Mouse (Mus musculus): ENCODE measurements around the gene Mrpl49.

The Mrpl49 gene

DNA sequence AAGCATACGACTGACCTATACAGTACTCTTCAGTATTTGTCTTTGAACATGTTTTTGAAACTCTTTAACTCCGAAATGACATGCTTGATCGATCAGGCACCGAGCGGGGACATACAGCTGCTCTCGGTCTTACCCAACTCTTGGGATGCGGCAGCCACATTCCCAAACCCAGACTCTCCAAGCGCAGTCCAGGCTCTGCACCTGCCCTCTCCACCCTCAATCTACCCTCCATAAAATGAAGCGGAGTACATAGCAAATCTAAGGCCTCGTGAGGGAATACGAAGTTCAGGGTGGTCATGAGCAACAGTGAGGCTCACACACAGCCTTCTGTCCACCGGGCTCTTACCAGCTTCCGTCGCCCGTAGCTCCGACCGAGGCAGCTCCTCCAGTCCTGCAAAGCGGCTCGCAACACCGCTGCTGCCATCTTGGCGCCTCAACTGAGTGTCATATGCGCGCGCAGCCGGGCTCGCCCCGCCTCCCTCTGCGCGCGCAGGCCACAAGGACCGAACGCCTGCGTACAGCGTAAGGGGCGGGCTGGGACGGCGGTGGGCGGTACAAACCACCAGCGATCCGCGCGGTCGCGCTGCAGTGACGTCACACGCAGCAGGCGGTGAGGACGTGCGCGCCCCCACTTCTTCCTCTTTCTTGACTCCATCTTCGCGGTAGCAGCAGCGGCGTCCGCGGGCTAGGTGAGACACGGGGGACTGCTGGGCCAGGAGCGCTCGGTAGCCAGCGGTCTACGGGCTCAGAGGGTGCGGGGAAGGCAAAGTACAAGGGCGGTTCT lies at the start of gene Mrpl49, which contains the start of gene Fau:
Gene Mrpl49 (minus strand): TSS at position 473 of the 784 bp plus-strand sequence.
Gene Fau (plus strand): TSS at position 532 of the 784 bp plus-strand sequence.
- CTCF ChIA-PET: interaction anchor here (2.3 kb wide), 1 partner anchor 10 kb away, joined by 11 read pairs; the partner anchor contains the start of gene Tm7sf2

DNA sequence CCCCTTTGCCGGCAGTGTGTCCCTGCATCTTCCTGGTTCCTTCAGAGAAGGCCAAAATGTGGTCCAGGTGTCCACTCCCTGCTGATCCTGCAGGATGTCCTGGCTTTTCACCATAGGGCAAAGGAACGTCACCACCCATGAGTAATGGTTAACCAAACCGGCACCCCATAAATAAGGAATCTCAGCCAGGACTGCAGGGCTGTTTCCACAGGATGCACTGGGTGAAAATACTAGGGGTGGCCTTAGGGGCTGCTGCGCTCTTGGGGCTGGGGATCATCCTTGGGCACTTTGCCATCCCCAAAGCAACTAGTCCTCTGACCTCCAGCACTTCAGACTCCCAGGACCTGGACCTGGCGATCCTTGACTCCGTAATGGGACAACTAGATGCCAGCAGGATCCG lies 48.0 kb upstream of the Mrpl49 start, which contains the start of gene Naaladl1:
Gene Naaladl1 (plus strand): TSS at position 197 of the 400 bp plus-strand sequence.
- CTCF ChIA-PET: no interaction called here

DNA sequence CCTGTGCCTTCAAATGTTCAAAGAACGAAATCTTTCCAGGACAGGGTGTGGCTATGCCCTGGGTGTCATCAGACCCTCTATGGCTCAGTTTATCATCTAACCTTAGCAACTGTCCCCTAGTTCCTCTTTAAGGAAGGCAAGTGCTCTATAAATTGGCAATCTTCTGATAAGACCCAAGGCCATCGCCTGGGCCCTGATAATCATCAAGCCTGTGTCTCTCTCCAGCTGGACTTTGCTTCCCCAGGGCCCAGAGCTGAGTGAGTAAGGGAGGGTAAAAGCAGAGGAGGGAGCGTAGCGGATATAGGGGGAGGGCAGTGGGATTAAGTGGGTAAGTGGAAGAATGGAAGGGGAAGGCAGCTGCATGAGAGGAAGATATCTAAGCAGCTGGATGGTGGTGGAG lies 46.9 kb upstream of the Mrpl49 start:
- CTCF ChIA-PET: no interaction called here

DNA sequence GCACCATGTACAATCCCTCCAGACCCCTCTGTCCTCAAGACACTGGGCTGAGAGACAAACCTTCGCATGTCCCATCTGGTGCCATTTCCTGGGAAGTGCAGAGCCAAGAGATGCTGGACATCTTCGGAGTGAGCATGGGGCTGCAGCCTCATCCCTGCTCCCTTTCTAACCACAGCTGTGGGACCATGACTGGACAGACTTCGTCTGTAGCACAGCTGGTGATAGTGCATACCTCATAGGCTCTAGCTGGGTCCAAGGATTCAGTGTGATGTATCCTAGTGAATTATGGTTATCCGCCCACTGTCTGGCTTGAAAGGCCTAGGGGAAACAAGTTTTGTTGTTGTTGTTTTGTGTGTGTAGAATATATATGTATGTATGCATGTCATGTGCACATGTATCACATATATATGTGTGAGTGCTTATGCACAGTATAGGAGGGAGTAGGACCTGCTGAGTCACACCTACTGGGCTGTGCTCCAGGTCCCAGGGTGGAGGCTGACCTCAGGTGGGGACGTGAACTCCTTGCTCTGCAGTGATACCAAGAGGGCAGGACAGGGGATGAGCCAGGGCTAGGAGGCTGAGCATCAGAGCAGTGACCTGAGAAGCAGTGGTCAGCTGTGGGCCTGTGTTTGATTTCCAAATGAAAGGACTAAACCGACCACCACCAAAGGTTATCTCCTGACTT lies 44.7 kb upstream of the Mrpl49 start:
- CTCF ChIA-PET: no interaction called here

DNA sequence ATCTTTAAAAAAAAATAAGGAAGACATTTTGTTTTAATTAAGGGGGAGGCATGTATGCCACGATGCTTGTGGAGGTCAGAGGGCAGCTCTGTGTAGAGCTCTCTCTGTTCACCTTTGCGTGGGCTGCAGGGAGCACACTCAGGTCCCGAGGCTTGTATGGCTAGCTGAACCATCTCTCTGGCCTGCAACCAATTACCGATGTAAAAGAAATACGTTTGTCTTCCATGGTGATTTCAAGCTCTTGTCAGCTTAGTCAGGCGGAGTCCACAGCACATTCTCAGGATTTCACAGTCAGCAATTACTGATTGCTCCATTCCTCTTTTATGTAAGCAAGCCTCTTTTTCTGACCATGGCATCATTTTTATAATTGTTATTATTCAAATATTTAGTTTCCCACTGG lies 43.6 kb upstream of the Mrpl49 start:
- CTCF ChIA-PET: no interaction called here

DNA sequence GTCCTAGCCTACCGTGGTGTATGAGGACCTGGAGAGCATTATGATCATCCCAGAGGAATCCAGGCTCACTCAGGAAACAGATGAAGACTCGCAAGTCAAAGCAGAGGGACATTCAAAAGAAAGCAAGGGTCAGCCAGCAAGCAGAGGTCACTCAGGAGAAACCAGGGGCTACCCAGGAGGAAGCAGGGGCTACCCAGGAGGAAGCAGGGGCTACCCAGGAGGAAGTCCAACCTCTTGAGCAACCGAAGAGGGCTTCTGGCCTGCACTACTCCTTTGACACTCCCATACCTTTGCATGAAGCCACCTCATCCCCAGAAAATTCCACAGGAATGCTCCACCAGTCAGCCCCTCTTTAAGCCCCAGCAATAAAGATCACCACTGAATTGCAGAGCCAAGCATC lies 40.3 kb upstream of the Mrpl49 start:
- CTCF ChIA-PET: interaction anchor here (0.6 to 0.7 kb wide), 3 partner anchors 11 to 32 kb away, joined by 3 to 14 read pairs (median 7); no protein-coding TSS in a partner anchor

DNA sequence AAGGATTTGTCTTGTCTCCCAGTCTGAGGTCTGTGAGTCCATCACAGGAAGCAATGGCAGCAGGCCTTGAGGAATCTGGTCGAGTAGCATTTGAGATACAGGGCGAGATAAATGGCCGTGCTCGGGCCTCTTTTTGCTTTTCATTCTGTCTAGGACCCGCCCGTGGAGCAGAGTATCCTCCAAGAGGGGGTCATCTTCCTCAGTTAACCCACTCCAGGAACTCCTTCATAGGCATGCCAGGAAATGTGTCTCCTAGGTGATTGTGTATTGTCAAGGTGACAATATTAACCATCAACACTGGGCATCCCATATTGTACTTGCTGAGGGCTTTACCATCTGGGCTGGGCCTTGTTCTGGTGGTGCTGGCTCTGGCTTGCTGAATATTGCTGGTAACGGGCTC lies 36.5 kb upstream of the Mrpl49 start, which contains the start of gene AC131692.1:
Gene AC131692.1 (plus strand): TSS at position 301 of the 400 bp plus-strand sequence.
- CTCF ChIA-PET: no interaction called here

DNA sequence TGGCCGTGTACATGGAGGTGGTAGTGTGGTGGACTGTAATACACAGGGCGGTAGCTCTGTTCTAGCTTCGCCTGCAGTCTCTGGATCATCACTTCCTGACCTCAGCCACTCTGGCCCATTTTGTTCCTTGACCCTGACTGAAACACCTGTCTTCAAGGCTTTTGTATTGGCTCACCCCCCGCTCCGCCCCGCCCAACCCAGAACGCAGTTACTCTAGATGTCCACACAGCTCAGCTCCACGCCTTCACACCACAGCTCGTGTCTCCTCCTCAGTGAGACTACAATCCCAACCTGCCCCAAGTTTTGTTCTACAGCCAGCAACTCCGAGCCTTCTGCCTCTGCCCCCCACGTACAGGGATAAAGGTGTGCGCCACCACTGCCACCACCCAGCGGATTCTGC lies 31.3 kb upstream of the Mrpl49 start:
- CTCF ChIA-PET: no interaction called here

DNA sequence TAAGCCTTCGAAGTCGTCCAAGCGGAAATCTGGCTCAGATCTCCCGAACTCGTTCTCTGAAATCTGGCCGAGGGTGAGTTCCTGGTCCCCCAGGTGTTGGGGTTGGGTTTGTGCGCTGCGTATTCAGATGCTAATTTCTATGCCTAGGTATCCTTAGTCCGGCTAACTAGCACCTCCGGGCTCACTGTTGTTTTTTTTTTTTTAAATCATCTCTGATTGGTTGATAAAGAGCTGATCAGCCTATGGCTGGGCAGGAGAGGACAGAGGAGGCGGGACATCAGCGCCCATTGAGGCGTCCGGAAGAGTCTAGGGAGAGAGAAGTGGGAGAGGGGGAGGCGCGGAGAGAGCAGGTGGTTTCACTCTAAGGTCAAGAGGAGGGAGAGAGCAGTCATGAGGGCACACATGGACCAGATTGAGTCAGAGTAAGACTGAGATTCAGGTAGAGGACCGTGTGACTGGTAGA lies 27.9 kb upstream of the Mrpl49 start:
- CTCF ChIA-PET: interaction anchor here (1.1 kb wide), 1 partner anchor 42 kb away, joined by 3 read pairs; the partner anchor contains the start of gene Snx15

DNA sequence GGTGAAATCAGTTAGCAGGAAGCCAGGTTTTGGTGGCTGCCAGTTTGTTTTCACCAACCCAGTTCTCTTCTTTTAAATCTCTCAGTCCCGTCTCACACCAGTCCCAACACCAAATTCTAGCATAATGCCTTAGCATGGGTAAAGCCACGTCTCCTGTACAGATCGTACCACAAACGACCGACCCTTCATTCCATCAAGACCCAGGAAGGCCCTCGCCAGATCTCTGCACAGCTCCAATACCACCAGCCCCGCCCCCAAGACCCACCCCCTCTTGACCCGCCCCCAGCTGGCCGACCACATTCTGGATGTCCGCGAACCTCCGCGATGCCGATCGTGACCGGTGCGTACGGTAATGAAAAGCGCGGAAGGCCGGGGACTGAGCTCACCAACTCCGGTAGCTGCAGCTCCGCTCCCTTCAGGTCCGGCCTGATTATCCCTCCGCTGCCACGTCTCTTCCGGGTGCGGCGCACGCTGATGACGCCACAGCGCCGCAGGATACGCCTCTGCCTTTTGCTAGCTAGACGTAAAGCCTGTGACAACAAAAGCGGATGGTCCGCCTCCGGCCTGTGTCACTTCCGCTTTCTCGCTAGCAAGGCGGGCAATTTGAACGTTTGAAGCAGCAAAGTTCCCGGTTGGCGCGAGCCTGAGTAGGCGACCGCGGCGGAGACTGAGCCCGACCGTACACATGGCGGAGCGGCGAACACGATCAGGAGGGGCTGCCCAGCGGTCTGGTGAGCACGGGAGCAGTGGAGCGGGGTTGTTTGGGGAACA lies 27.1 kb upstream of the Mrpl49 start, which contains the start of the genes Zfpl1 and Cdca5:
Gene Zfpl1 (minus strand): TSS at position 479 of the 771 bp plus-strand sequence.
Gene Cdca5 (plus strand): TSS at position 506 of the 771 bp plus-strand sequence.
- CTCF ChIA-PET: interaction anchor here (1.1 kb wide), 1 partner anchor 43 kb away, joined by 3 read pairs; the partner anchor contains the start of gene Snx15

DNA sequence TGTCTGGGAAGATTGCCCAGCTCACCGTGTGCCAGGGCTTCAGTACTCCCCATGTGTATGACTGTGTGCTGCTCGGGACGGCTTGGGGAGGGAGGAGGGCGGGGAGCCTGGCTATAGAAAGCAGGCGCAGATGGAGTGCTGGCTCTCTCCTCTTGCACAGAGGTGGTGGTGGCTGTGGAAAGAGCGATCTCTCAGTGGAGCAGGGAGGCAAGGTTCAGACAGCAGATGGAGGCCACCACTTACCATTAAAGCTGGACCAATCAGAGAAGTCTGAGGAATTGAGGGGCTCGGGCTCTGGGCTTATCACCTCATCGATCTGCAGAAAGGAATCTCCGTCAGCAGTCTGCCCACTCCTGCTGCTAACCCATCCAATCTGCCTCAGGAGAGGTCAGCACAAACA lies 24.6 kb upstream of the Mrpl49 start, which contains the start of gene Gm28374:
Gene Gm28374 (minus strand): TSS at position 101 of the 400 bp plus-strand sequence.
- CTCF ChIA-PET: no interaction called here

DNA sequence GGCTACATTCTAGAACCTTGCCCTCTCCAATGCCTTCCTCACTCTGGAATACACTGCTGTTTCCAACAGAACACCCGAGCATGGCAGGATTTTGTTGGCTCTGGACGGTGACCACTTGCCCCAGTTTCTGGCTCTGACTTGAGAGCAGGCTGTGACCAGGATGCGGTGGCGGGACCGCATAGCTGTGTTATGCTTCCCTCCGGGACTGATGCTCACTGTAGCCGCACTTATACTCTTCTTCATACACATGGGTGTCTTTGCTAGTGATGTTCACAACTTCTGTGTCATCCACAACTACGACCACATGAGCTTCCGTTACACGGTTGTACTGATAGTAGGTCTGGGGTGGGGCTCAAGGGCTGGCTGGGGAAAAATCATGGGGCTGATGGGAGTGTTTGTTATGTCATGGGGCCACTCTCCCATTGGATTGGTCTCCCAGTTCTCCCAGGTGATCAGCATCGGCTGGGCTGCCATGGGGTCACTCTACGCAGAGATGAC lies 22.4 kb upstream of the Mrpl49 start, which contains the start of gene Tmem262:
Gene Tmem262 (plus strand): TSS at position 51 of the 498 bp plus-strand sequence.
- CTCF ChIA-PET: no interaction called here

DNA sequence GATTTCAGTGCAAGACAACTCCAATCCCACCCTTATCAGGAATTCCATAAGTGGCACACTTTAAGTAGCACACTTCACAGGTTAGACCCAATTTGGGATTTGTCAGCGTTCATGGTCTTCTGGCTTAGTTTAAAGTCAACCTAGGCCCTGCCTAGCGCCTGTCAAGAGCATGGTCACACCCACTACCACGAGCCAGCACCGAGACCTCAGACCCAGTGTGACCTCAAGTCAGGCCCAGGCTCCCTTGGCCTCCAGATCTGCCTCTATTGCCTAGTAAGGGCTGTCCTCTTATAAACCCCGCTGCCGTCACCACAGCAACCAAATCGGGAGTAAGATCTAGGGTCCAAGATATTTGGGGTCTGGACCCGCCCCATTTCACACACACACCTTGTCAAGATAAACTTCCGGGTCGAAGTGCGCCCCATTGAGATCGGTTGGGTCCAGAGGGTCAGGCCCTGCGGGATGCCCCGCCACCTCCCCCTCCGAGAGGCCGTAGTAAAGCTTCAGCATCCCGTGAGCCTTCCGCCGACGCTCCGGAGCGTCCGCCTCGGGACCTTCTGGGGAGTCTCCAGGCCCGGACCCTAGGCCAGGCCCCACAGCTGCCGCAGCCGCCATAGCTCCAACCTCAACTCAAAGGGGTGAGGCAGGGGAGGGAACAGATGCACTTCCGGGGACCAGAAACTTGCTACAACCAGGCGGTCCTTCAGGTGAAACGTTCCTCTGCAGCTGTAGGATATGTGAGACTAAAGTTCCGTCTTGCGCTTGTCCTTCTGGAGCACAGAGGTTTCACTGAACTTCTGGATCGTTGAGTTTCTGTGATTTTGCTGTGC lies 19.2 kb upstream of the Mrpl49 start, which contains the start of gene Vps51:
Gene Vps51 (minus strand): TSS at position 668 of the 830 bp plus-strand sequence.
- CTCF ChIA-PET: no interaction called here

DNA sequence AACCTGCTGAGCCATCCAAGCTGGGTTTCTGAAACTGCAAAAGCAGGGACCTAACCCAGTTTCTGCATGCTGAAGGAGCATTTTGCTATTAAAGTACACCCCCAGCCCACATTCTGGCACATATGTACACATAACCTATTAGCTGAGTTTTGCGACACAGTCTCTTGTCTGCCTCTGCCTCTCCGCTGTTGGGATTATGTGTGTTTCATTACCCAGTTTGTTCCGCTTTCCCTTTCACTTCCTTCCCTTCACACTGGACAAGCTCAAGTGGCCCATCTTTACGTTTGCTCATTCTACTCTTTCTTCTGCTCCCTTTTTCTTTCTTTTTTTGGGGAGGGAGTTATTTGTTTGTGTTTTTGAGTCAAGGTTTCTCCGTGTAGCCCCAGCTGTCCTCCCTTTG lies 16.3 kb upstream of the Mrpl49 start:
- CTCF ChIA-PET: interaction anchor here (0.6 kb wide), 1 partner anchor 29 kb away, joined by 3 read pairs; no protein-coding TSS in a partner anchor

DNA sequence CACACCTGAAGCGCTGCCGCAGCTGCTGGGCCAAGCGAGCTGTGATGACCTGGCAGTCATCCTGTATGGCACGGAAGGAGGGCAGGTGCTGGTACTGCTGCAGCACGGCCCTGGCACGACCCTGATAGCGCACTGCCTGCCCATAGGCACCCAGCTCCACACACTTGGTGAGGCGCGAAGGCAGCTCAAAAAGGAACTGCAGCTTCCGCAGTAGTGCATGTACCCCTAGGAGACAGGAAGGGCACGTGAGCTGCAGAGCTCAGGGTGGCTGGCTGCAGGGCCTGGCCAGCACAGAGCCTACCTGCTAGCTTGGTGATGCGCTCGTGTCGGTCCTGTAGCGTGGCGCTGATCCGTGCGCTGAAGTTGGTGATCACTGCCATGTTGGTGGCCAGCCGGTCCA lies 13.7 kb upstream of the Mrpl49 start:
- CTCF ChIA-PET: no interaction called here

DNA sequence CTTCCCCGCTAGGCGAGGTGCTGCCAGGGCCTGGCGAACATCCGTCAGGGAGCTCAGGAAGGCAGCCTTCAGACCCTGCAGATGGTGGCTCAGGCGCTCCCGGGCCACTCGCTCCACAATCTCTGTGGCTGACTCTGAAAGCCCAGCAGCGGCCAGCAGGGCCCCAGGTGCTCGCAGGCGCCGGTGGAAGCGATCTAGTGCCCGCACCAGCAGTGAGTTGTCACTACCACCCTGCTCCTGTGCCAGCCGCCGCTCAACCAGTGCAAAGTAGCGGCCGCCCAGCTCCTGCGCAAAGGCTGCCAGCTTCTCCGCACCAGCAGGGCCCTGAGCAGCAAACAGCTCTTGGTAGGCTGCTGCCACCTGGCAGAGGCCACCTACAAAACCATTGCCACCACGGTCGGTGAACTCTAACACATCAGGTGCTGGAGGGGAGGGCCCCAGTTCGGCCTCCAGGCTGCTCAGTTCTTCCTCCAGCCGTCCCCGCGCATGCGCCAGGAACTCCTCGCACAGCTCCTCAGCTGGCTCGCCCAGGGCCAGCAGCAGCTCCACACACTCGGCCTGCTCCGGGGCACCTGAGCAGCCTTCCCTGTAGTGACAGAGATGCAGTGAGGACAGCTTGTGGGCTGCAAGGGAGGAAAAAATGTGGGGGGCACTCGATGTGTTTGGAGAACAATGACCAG lies 13.1 kb upstream of the Mrpl49 start:
- CTCF ChIA-PET: no interaction called here

DNA sequence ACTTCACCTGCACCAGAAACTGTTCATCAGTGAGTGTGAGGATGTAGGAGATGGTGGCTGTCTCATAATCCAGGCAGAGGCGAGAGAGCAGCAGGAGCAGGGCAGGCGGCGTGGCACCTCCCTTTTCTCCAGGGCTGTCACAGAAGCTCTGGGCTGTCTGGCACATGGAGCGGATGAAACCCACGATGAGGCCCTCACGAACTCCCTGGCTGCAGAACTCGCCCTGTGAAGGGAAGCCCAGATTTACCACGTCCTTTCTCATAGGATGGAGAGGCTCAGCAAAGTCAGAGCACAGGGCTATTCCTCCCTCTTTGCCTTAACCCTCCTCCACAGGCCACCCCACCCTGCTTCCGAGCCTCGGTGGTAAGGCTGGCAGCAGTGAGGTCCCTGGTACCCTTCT lies 12.3 kb upstream of the Mrpl49 start:
- CTCF ChIA-PET: interaction anchor here (0.6 kb wide), 1 partner anchor 485 kb away, joined by 4 read pairs; no protein-coding TSS in a partner anchor

DNA sequence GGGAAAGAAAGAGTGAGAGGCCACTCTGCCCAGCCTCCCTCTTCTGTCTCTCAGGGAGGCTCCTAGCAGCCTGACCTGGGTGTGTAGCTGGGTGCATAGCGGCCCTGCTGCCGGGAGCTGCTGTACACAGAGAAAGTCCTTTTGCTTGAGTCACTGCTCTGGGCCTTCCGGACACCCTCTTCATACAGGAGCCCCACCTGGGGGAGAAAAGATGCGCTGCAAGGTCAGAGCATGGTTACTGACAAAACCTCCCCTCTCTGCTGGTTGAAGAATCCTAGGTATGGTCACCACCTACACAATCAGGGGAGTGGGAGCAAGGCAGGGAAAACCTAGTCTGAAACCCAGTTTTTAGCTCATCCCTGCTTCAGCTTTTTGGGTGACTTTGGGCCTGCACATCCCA lies 11.4 kb upstream of the Mrpl49 start:
- CTCF ChIA-PET: interaction anchor here (0.7 kb wide), 1 partner anchor 9 kb away, joined by 10 read pairs; no protein-coding TSS in a partner anchor

DNA sequence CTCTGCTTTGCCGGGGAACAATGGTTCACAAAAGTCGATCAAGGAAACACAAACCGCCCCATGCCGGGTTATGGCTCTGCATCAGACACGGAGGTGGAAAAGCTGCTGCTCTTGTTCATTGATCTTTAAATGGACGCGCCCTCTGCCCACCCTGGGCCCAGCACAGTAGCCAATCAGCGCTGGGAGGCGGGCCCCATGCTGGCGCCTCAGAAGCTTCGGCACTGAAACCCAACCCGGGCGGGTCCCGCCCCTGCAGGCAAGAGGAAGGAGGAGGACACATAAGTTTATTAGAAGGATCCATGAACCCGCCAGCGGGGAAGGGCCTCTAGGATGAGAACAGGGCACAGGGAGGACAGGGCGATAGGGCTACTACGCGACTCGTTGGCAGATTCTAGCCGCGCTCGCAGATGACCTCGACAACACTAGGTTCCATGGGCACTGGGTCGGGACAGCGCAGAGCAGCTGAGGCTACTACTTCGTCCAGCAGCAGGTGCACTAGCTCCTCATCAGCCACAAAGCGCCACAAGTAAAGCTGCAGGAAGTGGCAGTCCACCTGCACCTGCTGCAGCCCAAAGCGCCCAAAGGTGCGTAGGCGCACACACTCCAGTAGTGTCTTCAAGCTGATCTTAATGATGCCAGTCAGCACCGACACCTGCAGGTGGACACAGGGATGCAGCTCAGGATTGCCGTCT lies 10.3 kb upstream of the Mrpl49 start, which contains the start of gene Tm7sf2:
Gene Tm7sf2 (minus strand): TSS at position 650 of the 692 bp plus-strand sequence.
- CTCF ChIA-PET: interaction anchor here (0.7 to 2.1 kb wide), 4 partner anchors 10 to 283 kb away, joined by 3 to 11 read pairs (median 6); partner anchors contain the start of gene Syvn1

All from spleen, embryonic (tissue).